Mouse (Mus musculus): ENCODE data around the gene Rab4a.

The Rab4a gene

GRCm38 (mm10) chr8:123813173-123813891, 7.5 kb downstream of the Rab4a start:
- peak; percentile 61 for DNase-seq (ENCODE audit: low spot score)

- no peak for DNase-seq (ENCODE audit: low spot score)
Measured at GRCm38 (mm10) chr8:123813892-123814266, 8.1 kb downstream of the Rab4a start.

GRCm38 (mm10) chr8:123815325-123815724, 9.5 kb downstream of the Rab4a start:
- no peak for DNase-seq (ENCODE audit: low spot score)

GRCm38 (mm10) chr8:123816939-123817338, 11.2 kb downstream of the Rab4a start:
- no peak for DNase-seq (ENCODE audit: low spot score)

GRCm38 (mm10) chr8:123817747-123818146, 12.0 kb downstream of the Rab4a start:
- DNase-seq (ENCODE audit: low spot score): no peak

- DNase-seq (ENCODE audit: low spot score): no peak
Measured at GRCm38 (mm10) chr8:123819683-123820610, 14.2 kb downstream of the Rab4a start.

- DNase-seq (ENCODE audit: low spot score): no peak
Measured at GRCm38 (mm10) chr8:123820780-123821179, 15.0 kb downstream of the Rab4a start.

- DNase-seq (ENCODE audit: low spot score): no peak
Measured at GRCm38 (mm10) chr8:123823111-123823510, 17.3 kb downstream of the Rab4a start.

GRCm38 (mm10) chr8:123823532-123824123, 17.8 kb downstream of the Rab4a start:
- no peak for DNase-seq (ENCODE audit: low spot score)

- no peak for DNase-seq (ENCODE audit: low spot score)
Measured at GRCm38 (mm10) chr8:123826001-123826400, 20.2 kb downstream of the Rab4a start.

- no peak for DNase-seq (ENCODE audit: low spot score)
Measured at GRCm38 (mm10) chr8:123826758-123827157, 21.0 kb downstream of the Rab4a start.

- DNase-seq (ENCODE audit: low spot score): no peak
Measured at GRCm38 (mm10) chr8:123827523-123827922, 21.7 kb downstream of the Rab4a start.

GRCm38 (mm10) chr8:123832757-123833156, 27.0 kb downstream of the Rab4a start:
- DNase-seq (ENCODE audit: low spot score): no peak

- DNase-seq (ENCODE audit: low spot score): no peak
Measured at GRCm38 (mm10) chr8:123835451-123835850, 29.7 kb downstream of the Rab4a start.

GRCm38 (mm10) chr8:123836354-123836753, 30.6 kb downstream of the Rab4a start:
- DNase-seq (ENCODE audit: low spot score): no peak

GRCm38 (mm10) chr8:123838496-123838895, 32.7 kb downstream of the Rab4a start:
- no peak for DNase-seq (ENCODE audit: low spot score)

- no peak for DNase-seq (ENCODE audit: low spot score)
Measured at GRCm38 (mm10) chr8:123840578-123841345, 35.0 kb downstream of the Rab4a start.

- DNase-seq (ENCODE audit: low spot score): no peak
Measured at GRCm38 (mm10) chr8:123842086-123842485, 36.3 kb downstream of the Rab4a start.

- DNase-seq (ENCODE audit: low spot score): no peak
Measured at GRCm38 (mm10) chr8:123844341-123844740, 38.6 kb downstream of the Rab4a start.

GRCm38 (mm10) chr8:123845114-123845513, 39.3 kb downstream of the Rab4a start:
- no peak for DNase-seq (ENCODE audit: low spot score)

- no peak for DNase-seq (ENCODE audit: low spot score)
Measured at GRCm38 (mm10) chr8:123845991-123846390, 40.2 kb downstream of the Rab4a start.

GRCm38 (mm10) chr8:123846509-123846908, 40.7 kb downstream of the Rab4a start:
- no peak for DNase-seq (ENCODE audit: low spot score)

Measured in ovary, adult 18-20 months (tissue).